Mouse (Mus musculus): ENCODE results near the gene Dok3. TPM values are rescaled to one million over a fixed set of nuclear protein-coding genes. Genes with fewer than 3 reads are reported as not detected.

Gene Dok3
- total and polyA plus RNA-seq, 3 experiments, result 9.0 to 38.4 (median 30.3) TPM

GRCm38 (mm10) chr13:55498906-55499305 is 30.2 kb downstream of the Dok3 start:
- TF ChIP-seq BHLHE40 (IDR thresholded peaks at IDR 0.05; ENCODE audit: low read depth, low read length), result no peak
- no peak for TF ChIP-seq HCFC1 (IDR thresholded peaks at IDR 0.05; ENCODE audit: low read depth, low read length)
- TF ChIP-seq ZNF384 (IDR thresholded peaks at IDR 0.05; ENCODE audit: low read depth, low read length), result no peak
- no peak for TF ChIP-seq MEF2A (IDR thresholded peaks at IDR 0.05; ENCODE audit: borderline replicate concordance, low read depth, low read length)
- TF ChIP-seq MAZ (IDR thresholded peaks at IDR 0.05; ENCODE audit: low read depth, low read length), result no peak
- no peak for TF ChIP-seq CHD2 (IDR thresholded peaks at IDR 0.05; ENCODE audit: low read length)
- TF ChIP-seq MAX (IDR thresholded peaks at IDR 0.05; ENCODE audit: low read length), result no peak
- no peak for TF ChIP-seq TBP (conservative IDR thresholded peaks at IDR 0.05; ENCODE audit: low read depth, low read length)
- TF ChIP-seq KAT2A (IDR thresholded peaks at IDR 0.05; ENCODE audit: insufficient replicate concordance, low read length), result no peak
- no peak for TF ChIP-seq E2F4 (IDR thresholded peaks at IDR 0.05; ENCODE audit: insufficient replicate concordance, low read depth, low read length)
- no peak for TF ChIP-seq PAX5 (IDR thresholded peaks at IDR 0.05; ENCODE audit: low read length)
- TF ChIP-seq GABPA (IDR thresholded peaks at IDR 0.05; ENCODE audit: insufficient replicate concordance, low read depth, low read length), result no peak
- TF ChIP-seq CTCF (conservative IDR thresholded peaks at IDR 0.05 in 1 of 2, IDR thresholded peaks at IDR 0.05 in 1 of 2; ENCODE audit: low read depth in 2 of 2, low read length in 2 of 2), result no peak
- Histone ChIP-seq H3K4me3 (replicated peaks in 1 of 3; ENCODE audit: low read depth in 2 of 3, low read length in 2 of 3, poor library complexity in 1 of 3) (no peak overlapping the region), H3K9ac (ENCODE audit: insufficient read depth, low read depth) (no peak overlapping the region), H3K36me3 (replicated peaks in 1 of 2; ENCODE audit: control insufficient read depth in 1 of 2, insufficient read depth in 1 of 2, low read length in 1 of 2) (peaks cover 8 to 68% of the 10 kb centered on the region in 2 experiments), H3K79me2 (replicated peaks; ENCODE audit: control insufficient read depth, extremely low read depth, insufficient read depth, poor library complexity, severe bottlenecking) (no peaks in the 10 kb centered on the region), H3K9me3 (replicated peaks; ENCODE audit: low read length) (no peaks in the 10 kb centered on the region), H3K4me1 (ENCODE audit: control insufficient read depth in 1 of 2, insufficient read depth in 2 of 2) (no peaks in the 10 kb centered on the region), H3K4me2 (ENCODE audit: insufficient read depth, low read depth, poor library complexity, severe bottlenecking) (no peak overlapping the region), H3K27me3 (replicated peaks) (peaks cover 6% of the 10 kb centered on the region), H3K27ac (ENCODE audit: insufficient read depth, low read depth) (no peak overlapping the region)
- in situ Hi-C loops (cut with MboI; ENCODE audit: low pct_ligation_motif_present, low pct_unique_long_range_greater_than_20kb, low sequenced_read_pairs) (no loop called here), dilution Hi-C loops (cut with MboI; ENCODE audit: extremely low pct_ligation_motif_present, extremely low pct_unique_long_range_greater_than_20kb, low sequenced_read_pairs) (no loop called here)
- no peak for DNase-seq (ENCODE audit: extremely low read depth)

GRCm38 (mm10) chr13:55496661-55497060 is 32.4 kb downstream of the Dok3 start:
- no peak for DNase-seq (ENCODE audit: extremely low read depth)
- Histone ChIP-seq H3K27me3 (replicated peaks) (peaks cover 24% of the 10 kb centered on the region), H3K9me3 (replicated peaks; ENCODE audit: low read length) (no peaks in the 10 kb centered on the region), H3K36me3 (replicated peaks in 1 of 2; ENCODE audit: control insufficient read depth in 1 of 2, insufficient read depth in 1 of 2, low read length in 1 of 2) (peaks cover 4 to 48% of the 10 kb centered on the region in 2 experiments), H3K79me2 (replicated peaks; ENCODE audit: control insufficient read depth, extremely low read depth, insufficient read depth, poor library complexity, severe bottlenecking) (no peaks in the 10 kb centered on the region), H3K9ac (ENCODE audit: insufficient read depth, low read depth) (no peak overlapping the region), H3K4me3 (replicated peaks in 1 of 3; ENCODE audit: low read depth in 2 of 3, low read length in 2 of 3, poor library complexity in 1 of 3) (no peak overlapping the region), H3K4me2 (ENCODE audit: insufficient read depth, low read depth, poor library complexity, severe bottlenecking) (no peak overlapping the region), H3K4me1 (ENCODE audit: control insufficient read depth in 1 of 2, insufficient read depth in 2 of 2) (no peaks in the 10 kb centered on the region), H3K27ac (ENCODE audit: insufficient read depth, low read depth) (no peak overlapping the region)
- dilution Hi-C loops (cut with MboI; ENCODE audit: extremely low pct_ligation_motif_present, extremely low pct_unique_long_range_greater_than_20kb, low sequenced_read_pairs) (no loop called here), in situ Hi-C loops (cut with MboI; ENCODE audit: low pct_ligation_motif_present, low pct_unique_long_range_greater_than_20kb, low sequenced_read_pairs) (no loop called here)
- no peak for TF ChIP-seq ZMIZ1 (IDR thresholded peaks at IDR 0.05; ENCODE audit: low read depth, low read length)
- TF ChIP-seq JUN (IDR thresholded peaks at IDR 0.05; ENCODE audit: insufficient read depth, low read depth, low read length), result no peak
- TF ChIP-seq MAFK (IDR thresholded peaks at IDR 0.05; ENCODE audit: insufficient replicate concordance, low read length), result no peak
- TF ChIP-seq CHD2 (IDR thresholded peaks at IDR 0.05; ENCODE audit: low read length), result no peak
- no peak for TF ChIP-seq ETS1 (conservative IDR thresholded peaks at IDR 0.05; ENCODE audit: low read depth, low read length)
- TF ChIP-seq MAZ (IDR thresholded peaks at IDR 0.05; ENCODE audit: low read depth, low read length), result no peak
- no peak for TF ChIP-seq UBTF (IDR thresholded peaks at IDR 0.05; ENCODE audit: low read depth, low read length)
- TF ChIP-seq USF1 (IDR thresholded peaks at IDR 0.05; ENCODE audit: low read depth, low read length), result no peak
- no peak for TF ChIP-seq BHLHE40 (IDR thresholded peaks at IDR 0.05; ENCODE audit: low read depth, low read length)
- TF ChIP-seq CTCF (conservative IDR thresholded peaks at IDR 0.05 in 1 of 2, IDR thresholded peaks at IDR 0.05 in 1 of 2; ENCODE audit: low read depth in 2 of 2, low read length in 2 of 2), result no peak
- TF ChIP-seq POLR2A (IDR thresholded peaks at IDR 0.05; ENCODE audit: low read depth, low read length), result no peak

Data from CH12.LX (cell line).